Mouse (Mus musculus): ENCODE results near the gene Dohh. TPM values are rescaled to one million over a fixed set of nuclear protein-coding genes. Genes with fewer than 3 reads are reported as not detected.

Gene Dohh
- polyA plus RNA-seq, 1 experiment from 2014 or later, result 59.4 TPM

DNA sequence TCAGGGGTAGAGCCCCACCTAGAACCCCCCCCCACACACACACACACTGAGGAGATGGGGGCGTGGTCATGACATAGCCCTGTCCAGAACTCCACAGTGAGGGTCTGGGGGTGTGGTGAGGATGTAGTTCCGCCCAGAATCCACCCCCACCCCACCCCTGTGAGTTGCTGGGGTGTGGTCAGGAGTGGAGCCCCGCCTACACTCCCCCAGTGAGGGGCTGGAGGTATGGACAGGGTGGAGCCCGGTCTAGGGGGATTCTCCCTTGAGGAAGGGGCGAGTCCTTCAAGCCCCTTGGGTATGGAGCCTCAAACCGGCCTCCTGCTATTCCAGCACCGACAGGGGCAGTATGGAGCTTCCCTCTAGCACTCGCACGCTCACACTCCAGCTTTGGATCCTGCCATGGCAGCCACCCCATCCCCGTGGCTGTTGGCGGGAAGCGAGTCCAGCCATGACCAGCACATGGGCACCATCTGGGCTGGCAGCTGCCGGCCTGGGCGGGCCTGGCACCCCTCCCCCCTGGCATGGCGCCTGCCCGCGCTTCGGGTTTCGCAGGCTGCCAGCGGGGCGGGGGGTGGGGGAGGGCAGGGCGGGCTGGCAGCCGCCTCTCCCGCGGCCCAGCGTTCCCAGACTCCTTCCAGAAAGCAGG, 32.5 kb downstream of the Dohh start:
- no peak overlapping the region for H3K9ac ChIP-seq (ENCODE audit: low read depth, low read length)
- peak overlapping the region; percentile 16 for H3K4me3 ChIP-seq (ENCODE audit: low read depth, low read length)
- ATAC-seq, result peak; percentile 41
- peaks cover 13% of the 10 kb centered on the region for H3K4me1 ChIP-seq (replicated peaks; ENCODE audit: control insufficient read depth, insufficient read depth, low read length)
- 5% methylated on average over 24 of the region's 26 CpGs for WGBS
- H3K27me3 ChIP-seq (replicated peaks; ENCODE audit: control insufficient read depth, insufficient read depth, low read length), result no peaks in the 10 kb centered on the region
- H3K27ac ChIP-seq (ENCODE audit: low read depth, low read length), result peak overlapping the region; percentile 50; the same call in 1 of the 2 replicates
- H3K9me3 ChIP-seq (ENCODE audit: control insufficient read depth), result no peaks in the 10 kb centered on the region
- peak overlapping the region; percentile 63 for H3K4me2 ChIP-seq (replicated peaks; ENCODE audit: low read depth)
- peak; percentile 80 for TF ChIP-seq CTCF (IDR thresholded peaks at IDR 0.05; ENCODE audit: low read depth)
- H3K36me3 ChIP-seq (ENCODE audit: control insufficient read depth, insufficient read depth), result peaks cover 7% of the 10 kb centered on the region; the same call in 1 of the 2 replicates

DNA sequence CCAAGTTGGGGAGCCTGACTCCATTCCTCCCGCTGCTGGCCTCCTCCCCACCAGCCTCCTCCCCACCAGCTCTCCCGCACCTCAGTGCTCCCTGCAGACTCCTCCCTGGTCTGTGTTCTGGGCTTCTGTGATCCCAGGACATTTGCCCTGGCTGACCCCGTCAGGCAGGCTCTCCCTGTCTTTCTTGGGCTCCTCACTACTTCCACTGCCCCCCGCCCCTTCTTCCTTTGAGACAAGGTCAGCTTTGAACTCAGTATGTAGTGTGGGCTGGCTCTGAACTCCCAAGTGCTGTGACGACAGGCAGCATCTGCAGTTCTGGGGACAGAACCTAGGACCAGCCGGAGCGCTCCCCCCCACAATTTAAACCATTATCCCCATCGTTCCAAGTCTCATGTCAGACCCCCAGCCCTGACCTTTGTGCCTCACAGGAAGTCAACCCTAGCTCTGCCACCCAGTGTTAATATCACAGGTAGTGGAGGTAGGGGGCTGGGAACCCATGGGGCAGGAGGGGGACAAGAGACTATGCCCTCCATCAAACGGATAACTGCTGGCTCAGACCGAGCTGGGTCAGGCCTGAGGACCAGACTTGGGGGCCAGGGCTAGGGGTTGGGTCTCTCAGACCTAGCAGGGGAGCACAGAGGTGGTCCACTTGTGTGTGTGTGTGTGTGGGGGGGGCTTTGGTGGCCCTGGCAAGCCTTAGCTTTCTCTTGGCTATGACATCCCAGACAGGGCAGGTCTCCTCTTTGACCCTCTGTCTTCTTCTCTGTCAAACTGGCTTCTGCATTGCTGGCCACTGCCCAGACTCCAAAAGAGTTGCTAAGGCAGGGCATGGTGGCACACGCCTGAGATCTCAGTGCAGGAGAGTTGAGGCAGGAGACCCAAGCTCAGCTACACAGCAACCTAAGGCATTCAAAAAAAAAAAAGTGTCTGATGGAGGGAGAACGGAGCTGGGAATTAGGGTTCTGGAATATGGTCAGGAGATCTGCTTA, 33.3 kb downstream of the Dohh start:
- Histone ChIP-seq H3K4me3 (ENCODE audit: low read depth, low read length) (peak overlapping the region; percentile 16), H3K9ac (ENCODE audit: low read depth, low read length) (no peak overlapping the region), H3K4me2 (replicated peaks; ENCODE audit: low read depth) (peak overlapping the region; percentile 63), H3K4me1 (replicated peaks; ENCODE audit: control insufficient read depth, insufficient read depth, low read length) (peaks cover 10% of the 10 kb centered on the region; the same call in 1 of the 2 replicates), H3K27ac (ENCODE audit: low read depth, low read length) (peak overlapping the region; percentile 50; the same call in 1 of the 2 replicates), H3K36me3 (ENCODE audit: control insufficient read depth, insufficient read depth) (peaks cover 7% of the 10 kb centered on the region; the same call in 1 of the 2 replicates), H3K27me3 (replicated peaks; ENCODE audit: control insufficient read depth, insufficient read depth, low read length) (no peaks in the 10 kb centered on the region), H3K9me3 (ENCODE audit: control insufficient read depth) (no peaks in the 10 kb centered on the region)
- ATAC-seq, result no peak
- no peak for TF ChIP-seq CTCF (IDR thresholded peaks at IDR 0.05; ENCODE audit: low read depth)
- WGBS, result 58% methylated on average over 12 of the region's 12 CpGs

DNA sequence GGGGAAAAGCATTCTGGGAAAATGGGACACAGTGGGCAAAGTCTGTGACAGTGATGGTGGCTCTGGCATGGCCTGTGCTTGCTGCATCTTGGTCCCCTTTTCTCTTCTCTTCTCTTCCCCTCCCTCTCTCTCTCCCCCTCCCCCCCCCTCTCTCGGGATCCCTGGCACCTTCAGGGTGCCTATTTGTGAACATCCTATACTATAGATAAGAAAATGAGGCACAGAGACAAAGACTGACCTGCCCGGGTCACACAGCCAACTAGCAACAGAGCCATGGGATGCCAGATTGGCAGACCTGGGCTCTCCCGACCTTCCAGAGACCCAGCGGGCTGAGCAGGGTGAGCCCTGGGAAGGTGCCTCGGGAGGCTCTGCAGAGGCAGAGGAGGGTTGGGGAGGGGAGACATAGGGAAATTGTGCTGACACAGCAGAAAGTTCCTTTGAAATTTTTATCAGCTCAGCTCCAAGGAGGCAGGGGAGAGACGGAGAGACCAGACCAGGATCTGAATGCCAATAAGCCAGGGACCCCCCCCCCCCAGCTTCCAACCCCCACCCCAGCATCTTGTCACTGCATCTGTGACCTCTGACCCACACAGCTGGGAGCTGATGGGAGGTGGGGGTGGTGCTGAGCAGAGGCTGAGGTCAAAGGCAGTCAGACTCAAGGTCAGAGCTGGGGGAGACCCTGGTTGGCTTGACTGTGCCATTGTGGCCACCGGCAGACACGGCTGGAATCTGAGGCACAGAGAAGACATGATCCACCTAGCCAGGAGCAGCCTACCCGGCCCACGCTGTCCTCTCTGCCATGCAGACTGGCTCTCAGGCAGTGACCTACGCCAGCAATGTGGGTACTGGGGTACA, 34.2 kb downstream of the Dohh start:
- TF ChIP-seq CTCF (IDR thresholded peaks at IDR 0.05; ENCODE audit: low read depth), result no peak
- H3K27me3 ChIP-seq (replicated peaks; ENCODE audit: control insufficient read depth, insufficient read depth, low read length), result no peaks in the 10 kb centered on the region
- no peak overlapping the region for H3K27ac ChIP-seq (ENCODE audit: low read depth, low read length)
- WGBS, result 70% methylated on average over 11 of the region's 11 CpGs
- peaks cover 10% of the 10 kb centered on the region; the same call in 1 of the 2 replicates for H3K4me1 ChIP-seq (replicated peaks; ENCODE audit: control insufficient read depth, insufficient read depth, low read length)
- H3K4me3 ChIP-seq (ENCODE audit: low read depth, low read length), result no peak overlapping the region
- H3K4me2 ChIP-seq (replicated peaks; ENCODE audit: low read depth), result no peak overlapping the region
- no peak overlapping the region for H3K9ac ChIP-seq (ENCODE audit: low read depth, low read length)
- H3K36me3 ChIP-seq (ENCODE audit: control insufficient read depth, insufficient read depth), result peaks cover 7% of the 10 kb centered on the region; the same call in 1 of the 2 replicates
- ATAC-seq, result no peak
- no peaks in the 10 kb centered on the region for H3K9me3 ChIP-seq (ENCODE audit: control insufficient read depth)

DNA sequence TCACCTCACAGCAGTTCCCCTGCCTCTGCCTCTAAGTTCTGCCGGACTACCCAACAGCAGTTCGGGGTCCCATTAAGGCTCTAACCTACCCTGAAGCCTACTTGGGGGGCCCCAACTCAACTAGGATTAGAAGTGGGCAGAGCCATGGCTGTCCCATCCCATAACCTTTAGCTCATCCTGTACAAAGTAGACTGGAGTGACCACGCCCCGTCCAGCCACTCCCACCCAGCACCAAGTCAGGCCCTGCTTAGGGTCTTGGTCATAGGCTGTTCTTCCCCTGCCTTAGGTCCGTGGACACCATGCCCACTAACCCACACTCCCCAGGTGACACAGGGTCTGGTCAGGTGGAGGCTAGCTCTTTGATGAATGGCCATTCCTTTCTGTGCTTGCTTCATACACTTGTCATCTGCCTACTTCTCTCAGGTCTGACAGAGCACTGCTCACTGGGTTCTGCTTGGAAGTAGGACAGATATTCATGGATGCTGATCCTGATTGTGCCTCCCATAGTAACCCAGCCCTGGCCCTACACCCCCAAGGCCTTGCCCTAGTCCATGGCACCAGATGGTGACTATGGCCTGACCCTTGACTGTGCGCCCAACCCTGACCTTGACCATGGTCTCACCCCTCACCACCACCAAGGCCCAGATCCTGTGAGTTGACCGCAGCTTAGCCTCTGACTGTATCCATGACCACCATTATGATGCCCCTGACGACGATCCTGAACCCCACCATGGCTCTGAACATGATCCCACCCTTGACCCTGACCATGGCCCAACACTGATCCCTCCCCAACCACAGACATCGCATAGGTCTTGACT, 35.1 kb downstream of the Dohh start:
- H3K4me1 ChIP-seq (replicated peaks; ENCODE audit: control insufficient read depth, insufficient read depth, low read length), result peaks cover 7% of the 10 kb centered on the region; the same call in 1 of the 2 replicates
- TF ChIP-seq CTCF (IDR thresholded peaks at IDR 0.05; ENCODE audit: low read depth), result no peak
- no peak overlapping the region for H3K27ac ChIP-seq (ENCODE audit: low read depth, low read length)
- no peaks in the 10 kb centered on the region for H3K9me3 ChIP-seq (ENCODE audit: control insufficient read depth)
- peaks cover 6% of the 10 kb centered on the region for H3K27me3 ChIP-seq (replicated peaks; ENCODE audit: control insufficient read depth, insufficient read depth, low read length)
- H3K36me3 ChIP-seq (ENCODE audit: control insufficient read depth, insufficient read depth), result peaks cover 7% of the 10 kb centered on the region; the same call in 1 of the 2 replicates
- H3K9ac ChIP-seq (ENCODE audit: low read depth, low read length), result no peak overlapping the region
- no peak overlapping the region for H3K4me2 ChIP-seq (replicated peaks; ENCODE audit: low read depth)
- H3K4me3 ChIP-seq (ENCODE audit: low read depth, low read length), result no peak overlapping the region
- 92% methylated on average over 10 of the region's 10 CpGs for WGBS
- no peak for ATAC-seq

DNA sequence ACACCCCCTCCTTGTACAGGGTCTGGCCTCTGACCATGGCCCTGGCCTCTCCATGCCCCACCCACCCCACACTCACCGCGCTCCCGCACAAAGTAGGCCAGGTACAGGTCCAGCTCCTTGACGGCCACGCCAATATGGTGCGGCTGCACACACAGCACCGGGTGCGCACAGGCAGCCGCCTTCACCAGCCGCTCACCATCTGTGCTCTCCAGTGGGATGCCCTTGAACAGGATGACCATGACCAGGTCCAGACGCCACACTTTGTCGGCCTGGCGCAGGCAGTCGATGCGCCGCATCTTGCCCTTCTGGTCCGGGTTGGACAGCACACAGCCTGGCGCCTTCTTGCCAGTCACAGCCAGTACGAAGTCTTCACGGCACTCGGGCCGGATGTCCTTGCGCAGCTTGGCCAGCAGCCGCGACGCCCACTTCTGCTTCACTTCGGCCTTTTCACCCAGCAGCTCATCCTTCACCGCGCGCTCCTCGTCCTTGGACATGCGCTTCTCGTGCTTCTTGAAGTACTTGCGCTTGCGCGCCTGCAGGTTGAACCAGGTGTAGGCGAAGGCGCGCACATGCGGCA, 36.1 kb downstream of the Dohh start:
- 86% methylated on average over 40 of the region's 40 CpGs for WGBS
- no peak overlapping the region for H3K9ac ChIP-seq (ENCODE audit: low read depth, low read length)
- peaks cover 9% of the 10 kb centered on the region for H3K27me3 ChIP-seq (replicated peaks; ENCODE audit: control insufficient read depth, insufficient read depth, low read length)
- TF ChIP-seq CTCF (IDR thresholded peaks at IDR 0.05; ENCODE audit: low read depth), result no peak
- H3K4me3 ChIP-seq (ENCODE audit: low read depth, low read length), result no peak overlapping the region
- peaks cover 7% of the 10 kb centered on the region; the same call in 1 of the 2 replicates for H3K36me3 ChIP-seq (ENCODE audit: control insufficient read depth, insufficient read depth)
- no peaks in the 10 kb centered on the region for H3K9me3 ChIP-seq (ENCODE audit: control insufficient read depth)
- no peak overlapping the region for H3K27ac ChIP-seq (ENCODE audit: low read depth, low read length)
- H3K4me1 ChIP-seq (replicated peaks; ENCODE audit: control insufficient read depth, insufficient read depth, low read length), result no peaks in the 10 kb centered on the region
- no peak overlapping the region for H3K4me2 ChIP-seq (replicated peaks; ENCODE audit: low read depth)
- no peak for ATAC-seq

All from intestine, postnatal 0 days (tissue).